Mouse (Mus musculus) adrenal gland, adult 8-10 months (tissue): ENCODE measurements at regions not wholly inside any gene's neighbourhood (a gene's known extent, or its start where the extent isn't known, plus 50 kb on each side); places are given as distances from the start of the nearest gene placed in this dataset.
A peak's percentile ranks its signal among the peaks of the same experiment; 100 is the strongest.

Experiments
- DNase-seq: peaks from one replicate; pipeline ENCODE4 v3.0.0; 2022

GRCm38 (mm10) chr13:75204417-75204816 is 114.8 kb downstream of the Pcsk1 start:
- no peak for DNase-seq

DNA sequence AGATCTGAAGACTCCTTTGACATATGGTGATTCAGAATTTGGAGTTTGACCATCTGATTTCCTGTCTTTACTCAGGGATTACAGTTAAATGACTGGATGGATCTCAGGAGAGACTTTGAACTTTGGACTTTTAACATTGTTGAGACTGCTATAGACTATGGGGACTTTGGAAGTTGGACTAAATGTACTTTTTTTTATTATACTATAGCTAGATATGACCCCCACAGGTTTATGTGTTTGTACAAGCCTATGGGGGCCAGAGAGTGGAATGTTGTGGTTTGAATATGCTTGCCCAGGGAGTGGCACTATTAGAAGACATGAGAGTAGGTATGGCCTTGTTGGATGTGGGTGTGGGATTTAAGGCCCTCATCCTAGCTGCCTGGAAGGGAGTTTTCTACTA is 134.3 kb downstream of the Pcsk1 start:
- no peak for DNase-seq

DNA sequence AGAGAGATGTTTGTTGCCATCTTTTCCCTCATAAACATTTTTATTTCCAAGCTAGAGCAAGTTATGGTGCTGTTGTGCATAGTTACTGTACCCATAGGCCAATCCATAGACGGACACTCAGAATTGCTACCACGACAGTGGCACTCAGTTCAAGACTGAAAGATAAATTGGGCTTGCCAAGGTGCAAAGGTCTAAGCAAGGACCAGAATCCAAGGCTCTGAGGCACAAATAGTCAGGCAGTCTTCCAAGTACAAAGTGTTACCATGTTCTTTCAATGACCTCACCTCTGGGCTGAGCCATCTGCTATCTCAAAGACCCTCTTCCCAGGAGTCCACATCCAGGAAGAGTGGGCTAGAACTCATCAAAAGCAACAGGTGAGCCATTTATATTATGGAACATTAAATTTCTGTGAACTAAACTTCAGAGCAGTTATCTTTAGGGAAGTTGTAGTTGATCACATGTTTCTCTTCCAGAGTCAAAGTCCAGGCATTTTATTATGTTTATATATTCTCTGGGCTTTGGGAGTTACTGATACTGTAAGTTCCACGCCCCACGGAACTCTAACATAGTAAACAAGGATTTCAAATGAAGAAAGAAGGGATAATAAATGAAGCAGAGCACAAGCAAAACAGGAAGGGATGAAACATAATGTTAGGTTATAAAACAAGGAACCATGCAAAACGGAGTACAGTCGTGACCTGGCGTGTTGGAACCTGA is 136.1 kb downstream of the Pcsk1 start:
- DNase-seq: no peak

GRCm38 (mm10) chr13:75227616-75228277 is 138.1 kb downstream of the Pcsk1 start:
- DNase-seq: peak; percentile 11

DNA sequence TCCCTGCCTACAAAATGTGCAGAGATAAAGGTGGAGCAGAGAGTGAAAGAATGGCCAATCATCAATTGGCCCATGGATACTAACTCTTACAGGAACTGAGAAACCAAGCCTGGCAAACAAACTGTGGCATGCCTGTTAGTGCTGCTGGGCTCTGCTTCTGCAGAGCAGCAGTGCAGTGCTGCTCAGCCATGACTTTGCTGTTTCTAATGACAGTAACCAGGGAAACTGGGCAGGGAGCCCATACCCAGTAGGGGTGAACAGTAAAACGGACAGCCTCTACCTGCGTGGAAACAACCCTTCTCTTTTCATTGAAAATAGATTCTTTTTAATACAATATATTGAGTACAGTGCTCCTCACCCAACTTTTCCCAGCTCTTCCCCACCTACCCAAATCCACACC is 146.8 kb downstream of the Pcsk1 start:
- DNase-seq: no peak
